Mouse (Mus musculus) E14TG2a.4 (cell line): ENCODE measurements at regions not wholly inside any gene's neighbourhood (a gene's known extent, or its start where the extent isn't known, plus 50 kb on each side); places are given as distances from the start of the nearest gene placed in this dataset.

Source experiments
- CTCF ChIP-seq: conservative IDR thresholded peaks from 2 replicates; pipeline ENCODE4 v1.5.1; 2014; ENCODE audit warnings: low read length
- POU5F1 ChIP-seq: IDR thresholded peaks from 2 replicates; pipeline ENCODE4 v1.6.1; 2014; ENCODE audit warnings: low read length, borderline replicate concordance

- TF ChIP-seq CTCF (no peak), POU5F1 (no peak)
Observed at GRCm38 (mm10) chr4:80539854-80540253, 294.1 kb upstream of the Tyrp1 start.
